Mouse (Mus musculus) inflammation-experienced regulatory T-cells, adult 6 months (primary cell): Measurements from ENCODE around the gene Rps26. TPM values are rescaled to one million over a fixed set of nuclear protein-coding genes. Genes with fewer than 3 reads are reported as not detected.
"Not testable (repeated sequence)": the region's sequence is repeated elsewhere in the genome, so short reads cannot be mapped to it uniquely, and the experiment has no call there.

Experiments
- ATAC-seq: one replicate; pipeline ENCODE4 v1.8.0; 2017
- polyA plus RNA-seq, 3 experiments: library from polyadenylated mRNA; unstranded; fragments of 100-300 nt; shearing (Covaris generic); gene quantifications; one replicate each; pipeline ENCODE4 v1.2.1; 2017

Gene Rps26
- polyA plus RNA-seq, 3 experiments from 2014 or later = 1,205 to 1,760 (median 1,564) TPM

DNA sequence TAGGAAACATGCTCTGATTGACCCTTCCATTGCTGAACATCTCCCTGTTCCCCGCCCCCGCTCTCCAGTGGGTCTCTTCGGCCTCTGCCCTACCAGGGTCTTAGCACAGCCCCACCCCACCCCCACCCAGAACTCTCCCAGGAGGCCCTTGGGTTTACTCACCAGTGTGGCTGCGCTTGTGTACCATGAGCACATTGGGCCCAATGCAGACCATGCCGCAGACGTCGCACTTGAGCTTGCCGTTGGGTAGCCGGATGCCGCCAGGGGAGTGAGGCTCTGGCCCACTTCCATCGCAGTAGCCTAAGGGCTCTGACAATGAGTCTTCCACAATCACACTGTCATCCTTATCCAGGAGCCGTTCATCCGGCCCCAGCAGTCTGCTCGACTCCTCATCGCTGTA, 14.3 kb upstream of the Rps26 start:
- ATAC-seq = no peak

DNA sequence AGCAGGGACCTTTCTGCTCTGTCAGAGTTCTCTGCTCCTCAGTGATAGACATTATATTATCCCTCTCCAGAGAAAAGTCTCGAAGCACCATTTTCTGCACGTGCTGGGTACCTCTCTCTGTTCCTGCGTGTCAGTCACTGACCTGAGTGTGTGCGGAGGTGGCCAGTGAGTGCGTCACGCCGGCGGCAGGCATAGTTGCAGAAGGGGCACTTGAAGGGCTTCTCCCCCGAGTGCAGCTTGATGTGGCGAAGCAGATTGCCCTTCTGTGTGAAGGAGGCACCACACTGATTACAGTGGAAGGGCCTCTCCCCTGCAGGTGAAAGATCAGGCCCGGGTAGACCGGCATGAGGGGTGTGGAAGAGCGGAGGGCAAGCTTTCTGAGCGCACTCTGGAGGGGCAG, 13.5 kb upstream of the Rps26 start:
- ATAC-seq = no peak

DNA sequence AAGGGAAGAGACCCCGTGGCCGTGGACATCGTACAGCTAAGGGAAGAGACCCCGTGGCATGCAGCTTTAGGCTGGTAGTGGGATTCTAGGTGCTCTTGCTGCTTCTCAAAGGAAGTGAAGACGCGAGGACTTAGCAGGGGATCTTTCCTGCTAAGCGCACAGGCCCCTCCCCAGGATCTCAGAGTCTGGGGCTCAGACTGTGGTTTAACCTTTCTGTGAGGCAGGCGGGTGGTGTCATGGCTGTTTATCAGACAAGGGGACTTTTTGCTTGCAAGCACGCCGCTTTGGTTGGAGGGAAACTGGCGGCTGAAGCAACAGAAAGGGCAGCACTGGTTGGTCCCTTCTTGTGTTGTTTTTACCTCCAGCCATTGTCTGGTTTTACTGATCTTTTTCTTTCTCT, 10.5 kb upstream of the Rps26 start:
- ATAC-seq = peak; percentile 91

DNA sequence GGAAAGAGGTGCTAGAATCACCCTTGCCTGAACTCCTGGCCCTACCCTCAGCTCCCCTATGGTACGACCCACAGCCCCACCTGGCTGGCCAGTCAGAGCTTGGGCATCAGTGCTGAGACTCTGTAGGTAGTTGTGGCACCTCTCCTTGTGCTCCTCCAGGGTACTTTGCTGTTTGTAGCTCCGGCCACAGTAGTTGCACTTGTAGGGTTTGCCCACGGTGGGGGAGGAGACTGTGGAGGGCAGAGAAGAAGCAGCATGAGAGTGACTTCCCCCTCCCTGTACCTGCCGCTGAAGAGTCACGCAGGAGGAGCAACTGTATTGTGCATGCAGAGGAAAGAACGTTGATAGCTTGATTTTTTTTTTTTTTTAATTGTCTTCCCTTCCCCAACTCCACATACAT, 10.0 kb upstream of the Rps26 start:
- peak; percentile 23 for ATAC-seq

DNA sequence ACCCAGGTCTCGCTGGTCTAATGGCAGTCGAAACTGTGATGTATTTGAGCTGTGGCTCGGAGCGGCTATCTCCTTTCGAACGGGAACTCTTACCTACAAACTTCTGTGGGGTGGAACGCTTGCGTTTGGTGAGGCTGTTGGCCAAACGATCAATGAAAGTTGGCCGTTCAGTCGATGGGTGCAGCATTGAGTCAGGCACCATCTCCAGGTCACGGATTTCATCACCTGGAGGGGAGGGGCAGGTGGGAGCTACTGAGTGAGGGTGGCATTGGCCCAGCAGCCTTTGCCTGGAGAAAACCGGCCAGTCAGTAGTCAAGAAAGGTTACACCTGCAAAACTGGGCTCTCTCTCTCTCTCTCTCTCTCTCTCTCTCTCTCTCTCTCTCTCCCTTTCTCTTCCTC, 9.2 kb upstream of the Rps26 start:
- ATAC-seq = no peak

DNA sequence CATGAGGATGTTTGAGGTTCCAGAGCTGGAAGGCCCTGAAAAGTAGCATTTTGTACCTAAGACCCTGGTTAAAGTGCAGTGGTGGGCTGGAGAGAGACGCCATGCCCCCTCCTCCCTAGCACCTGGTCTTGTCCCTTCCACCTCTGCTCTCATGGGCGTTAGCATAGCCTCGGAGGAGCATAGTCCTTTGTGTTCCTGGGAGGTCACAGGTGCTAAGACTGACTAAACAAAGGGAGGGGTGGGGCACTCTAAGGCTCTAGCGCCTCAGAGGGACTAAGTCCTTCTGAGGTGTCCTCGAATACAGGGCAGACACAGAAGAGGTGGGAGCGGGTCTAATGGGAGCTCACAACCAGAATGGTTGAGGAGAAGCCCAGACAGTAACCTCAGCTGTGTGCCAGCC, 5.0 kb upstream of the Rps26 start:
- ATAC-seq = no peak

DNA sequence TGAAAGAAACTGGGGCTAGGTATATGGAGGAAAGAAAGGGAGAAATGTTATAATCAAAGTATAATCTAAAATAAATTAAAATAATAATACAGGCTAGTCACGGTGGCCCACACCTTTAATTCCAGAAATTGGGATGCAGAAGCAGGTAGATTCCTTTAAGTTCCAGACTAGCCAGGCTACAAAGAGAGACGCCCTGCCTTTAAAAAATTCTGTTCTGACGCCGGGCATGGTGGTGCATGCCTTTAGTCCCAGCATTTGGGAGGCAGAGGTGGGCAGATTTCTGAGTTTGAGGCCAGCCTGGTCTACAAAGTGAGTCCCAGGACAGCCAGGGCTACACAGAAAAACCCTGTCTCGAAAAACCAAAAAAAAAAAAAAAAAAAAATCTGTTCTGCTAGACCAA, 3.8 kb upstream of the Rps26 start:
- not testable (repeated sequence) for ATAC-seq

DNA sequence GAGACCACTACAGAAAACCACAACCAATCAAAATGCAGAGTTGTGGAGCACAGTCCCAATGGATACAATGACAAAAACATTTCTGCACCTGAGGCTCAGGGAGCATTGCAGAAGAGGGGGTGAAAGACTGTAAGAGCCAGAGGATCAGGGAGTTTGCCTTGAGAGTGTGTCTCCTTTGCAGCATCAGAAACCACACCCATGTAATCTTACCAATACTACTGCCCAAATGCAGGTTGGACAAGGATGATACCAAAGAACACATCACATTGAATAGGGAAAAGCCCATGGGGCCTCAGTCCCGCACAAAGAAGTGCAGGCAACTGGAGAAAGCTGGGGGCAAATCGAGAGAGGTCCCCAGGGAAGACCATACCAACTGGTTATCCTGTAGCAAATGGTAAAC, 3.2 kb upstream of the Rps26 start:
- ATAC-seq = no peak

DNA sequence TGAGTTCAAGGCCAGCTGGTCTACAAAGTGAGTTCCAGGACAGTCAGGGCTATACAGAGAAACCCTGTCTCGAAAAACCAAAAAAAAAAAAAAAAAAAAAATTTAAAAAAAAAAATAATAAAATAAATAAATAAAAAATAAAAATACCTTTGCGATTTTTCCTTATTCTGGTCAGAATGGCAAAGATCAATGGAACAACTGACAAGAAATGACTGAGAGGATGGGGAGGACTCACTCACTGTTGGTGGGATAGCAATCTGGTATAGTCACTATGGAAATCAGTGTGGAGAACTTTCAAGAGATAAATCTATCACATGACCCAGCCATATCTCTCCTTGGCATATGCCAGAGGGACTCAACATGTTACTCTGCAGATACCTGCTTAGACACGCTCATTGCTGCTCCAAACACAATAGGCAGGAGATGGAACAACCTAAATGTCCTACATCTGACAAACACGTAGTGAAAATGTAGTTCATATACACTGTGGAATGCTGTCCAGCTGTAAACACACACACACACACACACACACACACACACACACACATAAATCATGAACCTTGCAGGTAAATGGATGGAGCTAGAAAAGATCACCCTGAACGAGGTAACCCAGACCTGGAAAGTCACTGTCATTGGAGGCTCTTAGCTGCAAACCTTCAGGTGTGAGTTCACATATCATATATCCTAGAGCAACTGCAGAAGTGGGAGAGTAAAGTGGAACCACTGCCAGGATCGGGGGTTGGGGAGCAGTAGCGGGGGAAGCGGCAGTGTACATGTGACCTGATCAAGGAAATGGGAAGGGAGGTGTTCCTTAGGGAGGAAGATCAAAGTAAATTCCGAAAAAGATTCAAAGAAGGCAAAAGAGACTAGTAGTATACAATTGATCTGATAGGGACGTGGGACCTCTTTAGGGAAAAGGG, 1.1 kb upstream of the Rps26 start:
- ATAC-seq = no peak

DNA sequence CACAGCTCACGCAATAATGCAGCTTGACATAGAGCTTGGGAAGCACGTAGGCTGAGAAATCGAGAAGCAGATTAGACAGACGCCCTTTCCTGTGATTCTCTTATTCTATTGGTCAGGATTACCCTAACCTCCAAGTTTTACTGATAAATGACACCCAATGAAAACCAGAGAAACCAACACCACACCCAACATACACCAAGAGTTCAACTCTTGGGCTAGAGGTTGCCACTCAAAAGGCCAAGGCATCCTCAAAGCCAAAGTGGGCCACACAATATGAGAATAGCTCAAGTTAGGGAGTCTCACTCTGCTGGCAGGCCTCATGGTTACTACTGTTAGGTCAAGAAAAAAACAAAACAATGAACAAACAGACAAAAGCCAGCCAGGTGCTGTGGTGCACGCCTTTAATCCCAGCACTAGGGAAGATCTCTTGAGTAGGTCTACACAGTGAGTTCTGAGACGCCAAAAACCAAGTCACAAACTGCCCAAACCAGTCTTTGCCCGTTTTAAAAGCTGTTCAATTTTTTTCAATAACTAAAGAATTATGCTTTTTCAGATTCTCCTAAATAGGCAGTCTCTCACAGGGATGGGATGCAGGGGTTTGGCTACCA, 1.2 kb downstream of the Rps26 start:
- ATAC-seq = no peak

DNA sequence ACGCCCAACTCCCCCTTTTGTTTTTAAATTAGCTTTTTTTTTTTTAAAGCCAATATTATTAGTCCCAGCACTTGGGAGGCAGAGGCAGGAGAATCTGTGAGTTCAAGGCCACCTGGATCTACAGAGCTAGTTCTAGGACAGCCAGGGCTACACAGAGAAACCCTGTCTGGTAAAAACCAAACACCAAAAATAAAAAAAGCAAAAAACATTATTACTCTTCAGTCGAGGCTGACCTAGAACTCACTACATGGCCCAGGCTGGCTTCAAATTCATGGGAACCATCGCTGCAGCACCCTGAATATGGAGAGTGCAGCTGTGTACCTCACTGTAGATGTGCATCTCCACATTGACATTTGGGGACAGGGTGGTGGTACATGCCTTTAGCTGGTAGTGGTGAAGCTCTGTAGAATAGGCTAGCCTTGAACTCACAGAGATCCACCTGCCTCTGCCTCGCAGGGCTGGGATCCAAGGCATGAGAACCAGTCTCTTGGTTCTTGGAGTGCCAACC, 3.4 kb downstream of the Rps26 start:
- not testable (repeated sequence) for ATAC-seq

DNA sequence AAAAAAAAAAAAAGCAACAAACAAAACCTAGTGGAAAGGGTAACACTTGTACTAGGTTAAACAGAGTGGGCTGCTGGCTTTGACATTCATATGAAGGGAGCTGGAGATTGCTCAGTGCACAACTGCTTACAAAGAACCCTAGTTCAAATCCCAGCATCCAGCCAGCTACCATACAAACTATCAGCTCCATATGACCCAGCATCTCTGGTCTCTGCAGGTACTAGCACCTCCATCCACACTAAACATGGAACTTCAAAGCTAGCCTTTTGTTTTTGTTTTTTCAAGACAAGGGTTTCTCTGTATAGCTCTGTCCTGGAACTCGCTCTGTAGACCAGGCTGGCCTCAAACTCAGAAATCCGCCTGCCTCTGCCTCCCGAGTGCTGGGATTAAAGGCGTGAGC, 3.8 kb downstream of the Rps26 start:
- ATAC-seq = no peak

DNA sequence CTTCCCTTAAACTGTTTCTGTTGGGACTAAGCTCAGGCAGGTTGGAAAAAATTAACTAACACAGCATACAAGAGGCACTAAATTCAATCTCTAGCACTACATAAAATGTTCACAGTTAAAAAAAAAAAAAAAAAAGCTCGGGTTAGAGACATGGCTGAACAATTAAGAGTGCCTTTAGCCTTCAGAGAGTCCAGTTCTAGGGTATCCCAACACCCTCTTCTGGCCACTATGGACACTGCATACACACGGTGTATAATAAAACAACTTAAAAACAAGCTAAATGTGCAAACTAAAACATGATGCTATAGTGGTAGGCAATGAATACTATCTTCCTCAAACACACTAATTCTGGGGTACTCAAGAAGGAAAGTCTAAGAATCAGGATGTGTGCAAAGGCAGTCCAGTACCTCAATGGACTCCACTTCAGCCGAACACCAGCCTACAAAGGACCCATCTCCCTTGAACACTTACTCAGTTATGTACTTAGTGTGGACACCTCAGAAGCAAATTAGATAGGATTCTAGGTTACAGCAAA, 4.5 kb downstream of the Rps26 start:
- ATAC-seq = no peak

DNA sequence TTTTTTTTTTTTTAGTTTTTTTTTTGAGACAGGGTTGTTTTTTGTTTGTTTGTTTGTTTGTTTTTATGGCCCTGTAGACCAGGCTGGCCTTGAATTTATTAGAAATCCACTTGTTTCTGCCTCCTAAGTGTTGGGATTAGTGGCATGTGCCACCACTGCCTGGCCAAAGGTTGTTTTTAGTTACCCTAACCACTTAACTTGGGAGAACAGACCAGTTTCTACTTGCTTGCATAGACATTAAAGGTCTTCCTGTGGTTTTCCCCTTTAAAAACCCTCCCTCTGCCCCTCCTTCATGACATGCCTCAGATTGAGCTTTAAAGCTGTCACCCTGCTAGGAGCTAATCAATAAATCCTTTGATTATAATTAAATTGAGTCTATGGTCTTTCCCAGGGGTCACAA, 6.3 kb downstream of the Rps26 start:
- no peak for ATAC-seq

DNA sequence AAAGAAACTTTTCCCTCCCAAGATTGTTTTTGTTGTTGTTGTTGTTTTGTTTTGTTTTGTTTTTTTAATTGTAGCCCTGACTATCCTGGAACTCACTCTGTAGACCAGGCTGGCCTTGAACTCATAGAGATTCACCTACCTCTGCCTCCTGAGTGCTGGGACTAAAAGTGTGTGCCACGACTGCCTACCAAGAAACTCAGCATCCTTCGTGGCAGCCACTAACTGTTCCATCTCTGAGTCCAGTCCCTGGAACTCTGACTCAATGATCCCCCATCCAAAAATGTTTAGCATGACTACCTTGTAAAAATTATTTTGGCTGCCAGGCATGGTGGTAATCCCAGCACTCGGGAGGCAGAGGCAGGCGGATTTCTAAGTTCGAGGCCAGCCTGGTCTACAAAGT, 7.4 kb downstream of the Rps26 start:
- ATAC-seq = not testable (repeated sequence)

DNA sequence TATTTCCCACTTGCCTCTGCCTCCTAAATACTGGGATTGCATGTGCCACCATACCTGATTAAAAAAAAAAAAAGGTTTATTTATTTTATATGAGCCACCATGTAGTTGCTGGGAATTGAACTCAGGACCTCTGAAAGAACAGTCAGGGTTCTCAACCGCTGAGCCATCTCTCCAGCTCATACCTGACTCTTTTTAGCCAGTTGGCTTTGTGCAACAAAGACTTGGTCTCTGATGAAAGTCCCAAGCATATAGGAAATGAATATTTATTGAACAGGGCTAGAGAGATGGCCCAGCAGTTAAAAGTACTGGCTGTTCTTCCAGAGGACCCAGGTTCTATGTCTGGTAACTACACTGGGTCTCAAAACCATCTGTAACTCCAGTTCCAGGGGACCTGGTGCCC, 8.0 kb downstream of the Rps26 start:
- ATAC-seq = no peak

DNA sequence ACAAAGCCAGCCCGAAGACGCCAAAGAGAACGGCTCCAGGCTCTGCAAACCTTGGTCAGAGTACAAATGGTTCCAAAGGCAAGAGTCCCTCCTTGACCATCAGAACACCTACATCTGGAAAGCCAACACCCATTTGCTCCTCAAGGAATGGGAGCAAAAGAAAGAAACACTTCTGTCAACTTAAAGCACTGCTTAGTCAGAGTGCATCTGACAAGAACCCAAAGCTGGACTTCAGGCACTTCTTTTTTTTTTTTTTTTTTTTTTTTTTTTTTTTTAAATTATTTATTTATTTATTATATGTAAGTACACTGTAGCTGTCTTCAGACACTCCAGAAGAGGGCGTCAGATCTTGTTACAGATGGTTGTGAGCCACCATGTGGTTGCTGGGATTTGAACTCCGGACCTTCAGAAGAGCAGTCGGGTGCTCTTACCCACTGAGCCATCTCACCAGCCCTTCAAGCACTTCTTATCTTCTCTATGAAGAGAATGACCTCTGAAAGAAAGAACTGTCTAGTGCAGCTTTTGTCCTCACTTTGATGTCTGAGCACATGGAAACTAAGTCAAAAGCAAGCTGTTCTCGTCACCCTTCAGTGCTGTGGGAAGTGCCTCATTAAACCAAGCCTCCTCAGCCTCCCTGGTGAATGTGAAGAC, 10.6 kb downstream of the Rps26 start:
- not testable (repeated sequence) for ATAC-seq

DNA sequence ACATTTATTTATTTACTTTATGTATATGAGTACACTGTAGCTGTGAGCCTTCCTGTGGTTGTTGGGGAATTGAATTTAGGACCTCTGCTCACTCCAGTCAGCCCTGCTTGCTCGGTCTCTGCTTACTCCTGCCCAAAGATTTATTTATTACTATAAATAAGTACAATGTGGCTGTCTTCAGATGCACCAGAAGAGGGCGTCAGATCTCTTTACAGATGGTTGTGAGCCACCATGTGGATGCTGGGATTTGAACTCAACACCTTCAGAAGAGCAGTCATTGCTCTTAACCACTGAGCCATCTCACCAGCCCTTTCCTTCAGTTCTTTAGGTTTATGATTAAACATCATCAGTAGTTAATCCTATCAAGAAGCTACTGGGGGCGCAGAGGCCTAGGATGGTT, 11.6 kb downstream of the Rps26 start:
- ATAC-seq = no peak

DNA sequence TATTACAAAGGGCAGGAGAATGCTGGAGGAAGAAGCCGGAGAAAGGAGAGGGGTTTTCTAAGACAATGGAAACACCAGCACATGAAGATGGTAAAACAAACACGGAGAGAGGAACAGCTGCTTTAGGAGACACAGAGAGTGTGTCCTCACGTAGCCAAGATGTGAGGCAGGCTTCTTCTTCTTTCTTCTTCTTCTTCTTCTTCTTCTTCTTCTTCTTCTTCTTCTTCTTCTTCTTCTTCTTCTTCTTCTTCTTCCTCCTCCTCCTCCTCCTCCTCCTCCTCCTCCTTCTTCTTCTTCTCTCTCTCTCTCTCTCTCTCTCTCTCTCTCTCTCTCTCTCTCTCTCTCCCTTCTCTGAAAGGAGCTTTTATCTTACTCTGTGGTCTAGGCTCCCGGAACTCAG, 12.7 kb downstream of the Rps26 start:
- ATAC-seq = not testable (repeated sequence)

DNA sequence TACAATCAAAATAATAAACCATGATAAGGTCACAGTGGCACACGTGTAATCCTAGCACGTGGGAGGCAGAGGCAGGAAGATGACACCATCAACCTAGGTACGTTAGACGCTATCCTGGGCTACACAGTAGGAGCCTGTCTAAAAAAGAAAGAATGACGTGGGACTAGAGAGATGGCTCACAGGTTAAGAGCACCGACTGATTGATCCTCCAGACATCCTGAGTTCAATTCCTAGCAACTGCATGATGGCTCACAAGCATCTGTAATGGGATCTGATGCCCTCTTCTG, 13.4 kb downstream of the Rps26 start:
- peak; percentile 83 for ATAC-seq

DNA sequence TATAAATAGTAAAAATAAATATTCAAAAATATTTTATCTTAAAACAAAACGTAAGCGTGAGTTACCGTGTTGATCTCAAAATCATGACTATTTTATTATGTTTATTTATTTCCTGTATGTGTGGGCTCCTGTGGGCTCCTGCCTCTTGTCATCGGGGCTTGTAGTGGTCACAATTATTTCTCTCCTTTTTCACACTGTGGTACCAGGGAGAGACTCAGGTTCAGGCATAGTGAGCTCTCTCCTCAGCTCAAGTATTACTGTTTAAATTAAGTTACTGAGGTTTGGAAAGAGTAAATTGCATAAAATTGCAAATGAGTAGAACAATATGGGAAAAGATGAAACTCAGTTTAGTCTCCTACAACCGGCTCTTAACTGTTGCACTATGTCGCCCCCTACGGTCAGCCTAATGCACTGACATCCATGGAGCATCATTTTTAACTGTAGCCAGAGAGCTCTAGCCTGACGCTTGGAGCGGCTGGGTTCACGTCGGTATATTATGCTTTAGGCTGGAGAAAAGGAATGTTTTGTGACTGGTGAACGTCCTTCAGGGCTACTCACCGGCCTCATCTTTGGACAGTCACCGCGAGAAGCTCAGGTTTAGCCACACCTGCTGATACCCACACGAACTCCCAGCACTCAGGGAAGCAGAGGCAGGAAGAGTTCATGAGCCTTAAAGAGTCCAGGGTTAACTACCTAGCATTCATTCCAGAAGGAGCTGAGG, 14.0 kb downstream of the Rps26 start:
- peak; percentile 87 for ATAC-seq

DNA sequence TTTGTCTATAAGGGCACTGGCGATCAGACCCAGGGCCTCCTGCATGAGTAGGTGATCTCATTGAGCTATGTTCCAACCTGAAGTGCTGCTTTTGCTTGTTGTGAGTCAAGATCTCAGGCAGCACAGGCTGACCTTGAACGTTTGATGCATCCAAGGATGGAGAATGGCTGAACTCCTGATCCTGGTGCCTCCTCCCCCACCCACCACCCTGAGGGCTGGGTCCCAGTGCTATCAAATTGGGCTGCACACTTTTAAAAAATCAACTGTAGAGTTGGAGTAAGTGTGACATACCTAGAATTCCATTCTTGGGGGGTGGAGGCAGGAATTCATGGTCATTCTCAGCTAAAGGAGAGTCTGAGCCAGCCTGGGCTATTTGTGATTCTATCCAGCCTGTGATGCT, 20.1 kb downstream of the Rps26 start:
- ATAC-seq = no peak
